Mouse (Mus musculus) midbrain, embryonic 15.5 days (tissue): ENCODE data around the gene Slc44a4. TPM values are rescaled to one million over a fixed set of nuclear protein-coding genes. Genes with fewer than 3 reads are reported as not detected.
"Not testable (repeated sequence)": the region's sequence is repeated elsewhere in the genome, so short reads cannot be mapped to it uniquely, and the experiment has no call there.

Experiments
- ATAC-seq: fragments of 200-750 bp; cut with Nextera tagmentation; replicated peaks from 2 replicates; pipeline ENCODE4 v1.8.0; 2017; ENCODE audit warnings: moderate TSS enrichment
- H3K27ac ChIP-seq: fragments of 300-500 bp; sonication (generic); 2 replicates; pipeline ENCODE4 v1.5.1; 2015; ENCODE audit warnings: mild to moderate bottlenecking, inconsistent platforms
- H3K27me3 ChIP-seq: fragments of 300-500 bp; sonication (generic); replicated peaks from 2 replicates; pipeline ENCODE4 v1.6.1; 2015; ENCODE audit warnings: inconsistent platforms
- H3K36me3 ChIP-seq: fragments of 300-500 bp; sonication (generic); replicated peaks from 2 replicates; pipeline ENCODE4 v1.6.1; 2015; ENCODE audit warnings: inconsistent platforms
- H3K4me1 ChIP-seq: fragments of 300-500 bp; sonication (generic); 2 replicates; pipeline ENCODE4 v1.6.1; 2015; ENCODE audit warnings: inconsistent platforms
- H3K4me2 ChIP-seq: fragments of 300-500 bp; sonication (generic); 2 replicates; pipeline ENCODE4 v1.6.1; 2015; ENCODE audit warnings: inconsistent platforms, mild to moderate bottlenecking, moderate library complexity
- H3K4me3 ChIP-seq: fragments of 300-500 bp; sonication (generic); 2 replicates; pipeline ENCODE4 v1.5.1; 2015; ENCODE audit warnings: mild to moderate bottlenecking, inconsistent platforms
- H3K9ac ChIP-seq: fragments of 300-500 bp; sonication (generic); 2 replicates; pipeline ENCODE4 v1.6.1; 2015; ENCODE audit warnings: mild to moderate bottlenecking, inconsistent platforms
- H3K9me3 ChIP-seq: fragments of 300-500 bp; sonication (generic); 2 replicates; pipeline ENCODE4 v1.6.1; 2016; ENCODE audit warnings: inconsistent platforms
- WGBS: fragments of 180-500 bp; shearing (Covaris S2); methylation state at CpG from one replicate; pipeline ENCODE4 v1.1.7; 2015; ENCODE audit warnings: mixed read lengths; 5-methylcytosine and 5-hydroxymethylcytosine counted together
- polyA plus RNA-seq: library from polyadenylated mRNA; unstranded; fragments of >200 nt; fragmentation: Nextera tagmentation; extraction: Ambion mirVana; gene quantifications from 2 replicates; pipeline ENCODE4 v1.2.1, GENCODE M21; 2015

The Slc44a4 gene
- polyA plus RNA-seq, 1 experiment from 2014 or later = not detected

GRCm38 (mm10) chr17:34959130-34959778, 45.0 kb downstream of the Slc44a4 start, which contains the start of gene Hspa1b:
Gene Hspa1b, minus strand, starts transcription at chr17:34959238.
- ATAC-seq = peak; percentile 94
- H3K27ac ChIP-seq = peak within 1 kb of the TSS; percentile 66; the same call in 1 of the 2 replicates
- H3K27me3 ChIP-seq = peaks cover 28% of the 10 kb centered on the region

GRCm38 (mm10) chr17:34959881-34960515, 45.7 kb downstream of the Slc44a4 start:
- ATAC-seq = no peak
- H3K4me2 ChIP-seq = peak overlapping the region; percentile 81
- 15% methylated on average over 12 of the region's 12 CpGs for WGBS
- no peaks in the 10 kb centered on the region for H3K36me3 ChIP-seq
- H3K9me3 ChIP-seq = no peaks in the 10 kb centered on the region
- peak overlapping the region; percentile 41 for H3K4me3 ChIP-seq
- H3K27me3 ChIP-seq = peaks cover 28% of the 10 kb centered on the region
- no peak overlapping the region for H3K9ac ChIP-seq
- peaks cover 8% of the 10 kb centered on the region for H3K4me1 ChIP-seq
- H3K27ac ChIP-seq = 0 out of 2 replicates have a peak overlapping the region, but pooled peaks have one; percentile 66

More at GRCm38 (mm10) chr17:34959130-34959778, 45.0 kb downstream of the Slc44a4 start, which contains the start of gene Hspa1b:
- H3K9me3 ChIP-seq, H3K4me1 ChIP-seq, H3K36me3 ChIP-seq: not testable (repeated sequence)
- WGBS = under 1% methylated on average over 31 of the region's 32 CpGs
- peak within 1 kb of the TSS; percentile 34; the same call in 1 of the 2 replicates for H3K9ac ChIP-seq
- peak within 1 kb of the TSS; percentile 81 for H3K4me2 ChIP-seq
- peak within 1 kb of the TSS; percentile 41 for H3K4me3 ChIP-seq

GRCm38 (mm10) chr17:34960702-34961493, 46.6 kb downstream of the Slc44a4 start:
- Histone ChIP-seq H3K27me3 (peaks cover 19% of the 10 kb centered on the region), H3K4me2 (no peak overlapping the region), H3K4me1 (peaks cover 8% of the 10 kb centered on the region), H3K4me3 (no peak overlapping the region), H3K36me3 (no peaks in the 10 kb centered on the region), H3K27ac (no peak overlapping the region), H3K9ac (no peak overlapping the region), H3K9me3 (no peaks in the 10 kb centered on the region)
- ATAC-seq = no peak

- Histone ChIP-seq H3K4me1 (peaks cover 8% of the 10 kb centered on the region), H3K36me3 (no peaks in the 10 kb centered on the region), H3K4me3 (no peak overlapping the region), H3K9me3 (no peaks in the 10 kb centered on the region), H3K27me3 (0 out of 2 replicates have a peak, but pooled peaks cover 14% of the 10 kb centered on the region), H3K4me2 (no peak overlapping the region), H3K27ac (no peak overlapping the region), H3K9ac (no peak overlapping the region)
- 38% methylated on average over 3 of the region's 3 CpGs for WGBS
- ATAC-seq = no peak
Observed at GRCm38 (mm10) chr17:34962125-34962524, 47.9 kb downstream of the Slc44a4 start.

- Histone ChIP-seq H3K9ac (no peak overlapping the region), H3K9me3 (no peaks in the 10 kb centered on the region), H3K4me2 (no peak overlapping the region), H3K27me3 (peaks cover 21% of the 10 kb centered on the region), H3K4me3 (no peak overlapping the region), H3K27ac (no peak overlapping the region), H3K4me1 (peaks cover 8% of the 10 kb centered on the region), H3K36me3 (no peaks in the 10 kb centered on the region)
- 66% methylated on average over 1 of the region's 1 CpGs for WGBS
- no peak for ATAC-seq
Observed at GRCm38 (mm10) chr17:34962841-34963240, 48.6 kb downstream of the Slc44a4 start.

GRCm38 (mm10) chr17:34964640-34965049, 50.4 kb downstream of the Slc44a4 start:
- ATAC-seq = no peak
- Histone ChIP-seq H3K4me1 (peaks cover 4% of the 10 kb centered on the region), H3K9me3 (no peaks in the 10 kb centered on the region), H3K4me2 (no peak overlapping the region), H3K9ac (no peak overlapping the region), H3K4me3 (no peak overlapping the region), H3K36me3 (no peaks in the 10 kb centered on the region), H3K27me3 (peaks cover 35% of the 10 kb centered on the region), H3K27ac (no peak overlapping the region)
- WGBS = 19% methylated on average over 1 of the region's 1 CpGs

- Histone ChIP-seq H3K4me2 (no peak overlapping the region), H3K9ac (no peak overlapping the region), H3K9me3 (no peaks in the 10 kb centered on the region), H3K4me3 (no peak overlapping the region), H3K27me3 (peaks cover 32% of the 10 kb centered on the region), H3K4me1 (no peaks in the 10 kb centered on the region), H3K36me3 (no peaks in the 10 kb centered on the region), H3K27ac (no peak overlapping the region)
- 85% methylated on average over 5 of the region's 5 CpGs for WGBS
- no peak for ATAC-seq
Observed at GRCm38 (mm10) chr17:34965627-34966026, 51.4 kb downstream of the Slc44a4 start.

- H3K27me3 ChIP-seq = peaks cover 27% of the 10 kb centered on the region
- WGBS = 63% methylated on average over 8 of the region's 11 CpGs
- H3K4me3 ChIP-seq = not testable (repeated sequence)
Observed at GRCm38 (mm10) chr17:34969822-34970221, 55.6 kb downstream of the Slc44a4 start, which contains the start of gene Gm20481. Gene Gm20481, plus strand, starts transcription at chr17:34969912.

GRCm38 (mm10) chr17:34970850-34971249, 56.6 kb downstream of the Slc44a4 start:
- not testable (repeated sequence) for H3K9me3 ChIP-seq, H3K36me3 ChIP-seq, H3K4me3 ChIP-seq, H3K27ac ChIP-seq, H3K4me1 ChIP-seq, ATAC-seq, H3K4me2 ChIP-seq, H3K9ac ChIP-seq
- WGBS = 36% methylated on average over 21 of the region's 37 CpGs
- peaks cover 27% of the 10 kb centered on the region for H3K27me3 ChIP-seq

More at GRCm38 (mm10) chr17:34969822-34970221, 55.6 kb downstream of the Slc44a4 start, which contains the start of gene Gm20481:
- H3K27ac ChIP-seq, H3K4me1 ChIP-seq, H3K9ac ChIP-seq, ATAC-seq, H3K4me2 ChIP-seq, H3K36me3 ChIP-seq, H3K9me3 ChIP-seq: not testable (repeated sequence)

GRCm38 (mm10) chr17:34971694-34972068, 57.4 kb downstream of the Slc44a4 start:
- not testable (repeated sequence) for H3K9me3 ChIP-seq, H3K27ac ChIP-seq, H3K4me1 ChIP-seq, H3K9ac ChIP-seq, H3K36me3 ChIP-seq
- peaks cover 27% of the 10 kb centered on the region for H3K27me3 ChIP-seq
- peak overlapping the region; percentile 42 for H3K4me3 ChIP-seq
- H3K4me2 ChIP-seq = peak overlapping the region; percentile 60
- WGBS = 0% methylated on average over 31 of the region's 43 CpGs
- ATAC-seq = peak; percentile 68; the same call in 1 of the 2 replicates

GRCm38 (mm10) chr17:34972069-34972749, 57.9 kb downstream of the Slc44a4 start, which contains the start of the genes Hspa1a and Hspa1l:
Gene Hspa1a, minus strand, starts transcription at chr17:34972156.
Gene Hspa1l, plus strand, starts transcription at chr17:34972703.
- H3K9me3 ChIP-seq, H3K4me1 ChIP-seq, H3K36me3 ChIP-seq, H3K27ac ChIP-seq, H3K9ac ChIP-seq: not testable (repeated sequence)
- Histone ChIP-seq H3K4me2 (peak within 1 kb of the TSS; percentile 60), H3K27me3 (peaks cover 26% of the 10 kb centered on the region), H3K4me3 (peak within 1 kb of the TSS; percentile 42)
- WGBS = under 1% methylated on average over 33 of the region's 33 CpGs
- ATAC-seq = peak; percentile 93
